Comparison of ENCODE assay signal across 8 mouse cellular contexts in genomic region chr15:77364026-77364425, GRCm38 (mm10). TPM values are rescaled to one million over a fixed set of nuclear protein-coding genes. Genes with fewer than 3 reads are reported as not detected.
DNase-seq lines count a peak whose midpoint lies in the region; ATAC-seq and TF ChIP-seq lines count a peak whose summit lies in the region.
"Had no signal": no experiment of that assay in that cellular context is flagged by ENCODE, and none has a peak within 500 bp of the region (broad histone marks: within the 10 kb centered on the region; RNA-seq: fewer than 3 reads in every experiment).

No protein-coding gene starts in this region.

- ATAC-seq in heart, postnatal 0 days (ENCODE audit: insufficient read depth, low read depth) = no peak
- no peak for ATAC-seq in midbrain, embryonic 15.5 days (replicated peaks)

- peak overlapping the region; percentile 60 for H3K27ac ChIP-seq in embryonic facial prominence, embryonic 10.5 days (replicated peaks)
- peak overlapping the region; percentile 18 for H3K27ac ChIP-seq in heart, postnatal 0 days (ENCODE audit: low read depth)
- H3K27ac ChIP-seq in midbrain, embryonic 15.5 days = peak overlapping the region; percentile 66

- H3K9ac ChIP-seq in heart, postnatal 0 days (replicated peaks; ENCODE audit: low read depth, low read length) = no peak overlapping the region
- no peak overlapping the region for H3K9ac ChIP-seq in midbrain, embryonic 15.5 days
- H3K9ac ChIP-seq: lung, embryonic 14.5 days had no signal

- H3K36me3 ChIP-seq in embryonic facial prominence, embryonic 10.5 days (replicated peaks) = no peaks in the 10 kb centered on the region
- H3K36me3 ChIP-seq in heart, postnatal 0 days (replicated peaks; ENCODE audit: control insufficient read depth, insufficient read depth, low read length) = no peaks in the 10 kb centered on the region
- H3K36me3 ChIP-seq in midbrain, embryonic 15.5 days (replicated peaks) = no peaks in the 10 kb centered on the region

- TF ChIP-seq EP300 in heart, postnatal 0 days (IDR thresholded peaks at IDR 0.05; ENCODE audit: low read depth) = no peak

- no peaks in the 10 kb centered on the region for H3K9me3 ChIP-seq in embryonic facial prominence, embryonic 10.5 days
- H3K9me3 ChIP-seq in heart, postnatal 0 days (replicated peaks; ENCODE audit: control insufficient read depth, low read length) = no peaks in the 10 kb centered on the region
- H3K9me3 ChIP-seq in midbrain, embryonic 15.5 days = no peaks in the 10 kb centered on the region

- H3K4me1 ChIP-seq in embryonic facial prominence, embryonic 10.5 days = peaks cover 84% of the 10 kb centered on the region
- peaks cover 24% of the 10 kb centered on the region for H3K4me1 ChIP-seq in heart, postnatal 0 days (ENCODE audit: control insufficient read depth, insufficient read depth)
- peaks cover 57% of the 10 kb centered on the region for H3K4me1 ChIP-seq in midbrain, embryonic 15.5 days

- H3K4me2 ChIP-seq in heart, postnatal 0 days (ENCODE audit: low read depth, low read length) = no peak overlapping the region
- no peak overlapping the region for H3K4me2 ChIP-seq in midbrain, embryonic 15.5 days
- H3K4me2 ChIP-seq: lung, embryonic 14.5 days had no signal

- 76% methylated on average over 3 of the region's 3 CpGs for WGBS in embryonic facial prominence, embryonic 10.5 days
- WGBS in heart, postnatal 0 days = 61% methylated on average over 3 of the region's 3 CpGs
- WGBS in midbrain, embryonic 15.5 days = 66% methylated on average over 3 of the region's 3 CpGs

- peak; percentile 69 to 77 for DNase-seq in left cerebral cortex, adult 18-20 months (ENCODE audit: low spot score in 2 of 2)
- DNase-seq in left cerebral cortex, postnatal 10 days (ENCODE audit: extremely low spot score in 1 of 2, low spot score in 2 of 2) = no peak
- DNase-seq in embryonic facial prominence, embryonic 10.5 days (ENCODE audit: low spot score) = no peak
- no peak for DNase-seq in heart, postnatal 0 days (ENCODE audit: low spot score)
- DNase-seq in spleen, postnatal 10 days (ENCODE audit: low spot score in 2 of 2) = no peak
- DNase-seq in thymus, postnatal 4 days = no peak
- DNase-seq: lung, embryonic 14.5 days had no signal

- H3K27me3 ChIP-seq in embryonic facial prominence, embryonic 10.5 days (replicated peaks; ENCODE audit: low read depth, poor library complexity, severe bottlenecking) = no peaks in the 10 kb centered on the region
- H3K27me3 ChIP-seq in heart, postnatal 0 days (ENCODE audit: control insufficient read depth, insufficient read depth, low read length) = no peaks in the 10 kb centered on the region
- H3K27me3 ChIP-seq in midbrain, embryonic 15.5 days (replicated peaks) = no peaks in the 10 kb centered on the region

- TF ChIP-seq CTCF in heart, postnatal 0 days (IDR thresholded peaks at IDR 0.05; ENCODE audit: low read depth) = no peak

- intact Hi-C loops in left cerebral cortex, postnatal 10 days (cut with DNase I) = no loop called here

- no peak overlapping the region for H3K4me3 ChIP-seq in embryonic facial prominence, embryonic 10.5 days
- H3K4me3 ChIP-seq in heart, postnatal 0 days (ENCODE audit: low read depth, low read length) = no peak overlapping the region
- H3K4me3 ChIP-seq in midbrain, embryonic 15.5 days = no peak overlapping the region

RNA-seq across cellular contexts. Expression of gene Apol7a, which starts 34.9 kb away (rescaled TPM):
- total RNA-seq in left cerebral cortex, adult 18-20 months (2021) = under 1 TPM; 0.23 to 0.30 TPM
- under 1 TPM; 0.49 to 0.71 TPM for total RNA-seq in left cerebral cortex, postnatal 10 days (2021)
- not detected in 2 replicates for polyA plus RNA-seq in embryonic facial prominence, embryonic 10.5 days (2016; fragmentation: Nextera tagmentation; extraction: Ambion mirVana)
- total RNA-seq in heart, postnatal 0 days (2014; rRNA removed; ENCODE audit: low replicate concordance) = 1.3 TPM in 1 of 2 replicates, not detected in the other
- 0.20 and 0.27 TPM in 2 replicates for polyA plus RNA-seq in heart, postnatal 0 days (2015; fragmentation: Nextera tagmentation; extraction: Ambion mirVana)
- not detected in 2 replicates for polyA plus RNA-seq in midbrain, embryonic 15.5 days (2015; fragmentation: Nextera tagmentation; extraction: Ambion mirVana)
- polyA plus RNA-seq: lung, embryonic 14.5 days had no signal

RNA-seq across cellular contexts. Expression of gene Apol9a, which starts 46.9 kb away (rescaled TPM):
- not detected for total RNA-seq in left cerebral cortex, adult 18-20 months (2021)
- total RNA-seq in left cerebral cortex, postnatal 10 days (2021) = under 1 TPM; 0.55 to 0.81 TPM
- polyA plus RNA-seq in embryonic facial prominence, embryonic 10.5 days (2016; fragmentation: Nextera tagmentation; extraction: Ambion mirVana) = not detected in 2 replicates
- 0.12 TPM in 1 of 2 replicates, not detected in the other for total RNA-seq in heart, postnatal 0 days (2014; rRNA removed; ENCODE audit: low replicate concordance)
- polyA plus RNA-seq in heart, postnatal 0 days (2015; fragmentation: Nextera tagmentation; extraction: Ambion mirVana) = 0.45 and 0.52 TPM in 2 replicates
- polyA plus RNA-seq in midbrain, embryonic 15.5 days (2015; fragmentation: Nextera tagmentation; extraction: Ambion mirVana) = 0.14 and 0.15 TPM in 2 replicates
- polyA plus RNA-seq: lung, embryonic 14.5 days had no signal

RNA-seq across cellular contexts. Expression of gene Rbfox2, which starts 57.2 kb away (rescaled TPM):
- 100 to 1,000 TPM; 239 to 240 TPM for total RNA-seq in left cerebral cortex, adult 18-20 months (2021)
- 100 to 1,000 TPM; 262 to 269 TPM for total RNA-seq in left cerebral cortex, postnatal 10 days (2021)
- 60.7 and 61.9 TPM in 2 replicates for polyA plus RNA-seq in embryonic facial prominence, embryonic 10.5 days (2016; fragmentation: Nextera tagmentation; extraction: Ambion mirVana)
- total RNA-seq in heart, postnatal 0 days (2014; rRNA removed; ENCODE audit: low replicate concordance) = 143 and 151 TPM in 2 replicates
- 47.6 and 49.1 TPM in 2 replicates for polyA plus RNA-seq in heart, postnatal 0 days (2015; fragmentation: Nextera tagmentation; extraction: Ambion mirVana)
- polyA plus RNA-seq in midbrain, embryonic 15.5 days (2015; fragmentation: Nextera tagmentation; extraction: Ambion mirVana) = 181 and 185 TPM in 2 replicates

Comparison
In these comparisons a context has a peak if more than half of its experiments do, and no peak if none do; other contexts are left out.
1. DNase-seq: peak in left cerebral cortex, adult 18-20 months (2 of 2); none in left cerebral cortex, postnatal 10 days (0 of 2), embryonic facial prominence, embryonic 10.5 days (single experiment), heart, postnatal 0 days (single experiment), spleen, postnatal 10 days (0 of 2) and thymus, postnatal 4 days (single experiment).
2. Peak in every context shown above with its lines, with median percentiles within 50 percentile points of each other: H3K27ac ChIP-seq.